Comparison of ENCODE assay signal across 10 mouse cellular contexts in the genomic region with DNA sequence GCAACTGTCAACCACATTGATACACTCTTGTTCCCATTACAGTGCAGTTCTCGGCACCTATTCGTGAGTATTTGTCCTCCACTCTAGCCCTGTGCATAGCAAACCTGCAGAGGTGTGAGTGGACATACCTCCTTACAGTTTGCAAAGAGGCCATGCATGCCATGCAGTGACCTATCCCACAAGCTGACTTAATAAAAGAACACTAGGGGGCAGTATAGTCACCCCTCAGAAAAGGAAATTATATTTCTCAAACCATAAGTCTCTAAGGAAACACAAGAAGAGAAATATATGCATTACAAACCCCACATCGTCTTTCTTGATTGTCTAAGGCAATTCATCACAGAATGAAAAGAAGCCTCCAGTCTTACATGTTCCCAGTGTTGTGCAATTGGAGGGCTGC. TPM values are rescaled to one million over a fixed set of nuclear protein-coding genes. Genes with fewer than 3 reads are reported as not detected.
DNase-seq lines count a peak whose midpoint lies in the region; ATAC-seq and TF ChIP-seq lines count a peak whose summit lies in the region.
"Had no signal": no experiment of that assay in that cellular context is flagged by ENCODE, and none has a peak within 500 bp of the region (broad histone marks: within the 10 kb centered on the region; RNA-seq: fewer than 3 reads in every experiment).

No protein-coding gene starts in this region.

- H3K9me3 ChIP-seq in midbrain, embryonic 16.5 days (replicated peaks; ENCODE audit: control insufficient read depth, low read length, poor library complexity, severe bottlenecking): no peaks in the 10 kb centered on the region

- no peak for DNase-seq in heart, adult 2 months
- DNase-seq in heart, postnatal 36 days: no peak
- peak; percentile 19 for DNase-seq in lung, postnatal 10 days
- DNase-seq in lung, postnatal 14 days: no peak
- DNase-seq in c-Kit-positive CD71-positive TER-119-positive erythroid progenitor cells, embryonic 14.5 days (ENCODE audit: low spot score): peak; percentile 24
- DNase-seq: right cerebral cortex, postnatal 25 days had no signal

- H3K79me2 ChIP-seq in heart, adult 2 months (replicated peaks; ENCODE audit: control insufficient read depth, insufficient read depth, low read length): no peaks in the 10 kb centered on the region

- H3K27me3 ChIP-seq in heart, adult 2 months (ENCODE audit: control insufficient read depth, insufficient read depth, low read length): no peaks in the 10 kb centered on the region
- no peaks in the 10 kb centered on the region for H3K27me3 ChIP-seq in small intestine, adult 2 months (ENCODE audit: control insufficient read depth, insufficient read depth, low read length)
- H3K27me3 ChIP-seq in midbrain, embryonic 16.5 days (ENCODE audit: control insufficient read depth, insufficient read depth, low read depth, low read length): no peaks in the 10 kb centered on the region

- no peak overlapping the region for H3K4me3 ChIP-seq in heart, adult 2 months
- no peak overlapping the region for H3K4me3 ChIP-seq in small intestine, adult 2 months (ENCODE audit: low read depth, low read length)
- no peak overlapping the region for H3K4me3 ChIP-seq in midbrain, embryonic 16.5 days (ENCODE audit: low read depth, low read length)

- no peak for TF ChIP-seq EP300 in heart, adult 2 months (IDR thresholded peaks at IDR 0.05; ENCODE audit: insufficient read depth, low read depth, low read length)

- no peak for ATAC-seq in activated CD4-positive, CD25-positive, alpha-beta regulatory T cell, adult 4 months
- ATAC-seq in midbrain, embryonic 16.5 days: no peak
- ATAC-seq: hindbrain, embryonic 16.5 days had no signal

- TF ChIP-seq CTCF in heart, adult 2 months (IDR thresholded peaks at IDR 0.05): peak; percentile 83
- TF ChIP-seq CTCF in small intestine, adult 2 months (IDR thresholded peaks at IDR 0.05; ENCODE audit: extremely low read depth, insufficient read length, insufficient replicate concordance, low read depth, low read length): peak; percentile 36; the same call in 1 of the 2 replicates

- peaks cover 5% of the 10 kb centered on the region for H3K4me1 ChIP-seq in heart, adult 2 months (ENCODE audit: control insufficient read depth, insufficient read depth, low read length)
- H3K4me1 ChIP-seq in small intestine, adult 2 months (ENCODE audit: control insufficient read depth, insufficient read depth, insufficient read length, low read length): peaks cover 12% of the 10 kb centered on the region; the same call in 1 of the 2 replicates
- no peaks in the 10 kb centered on the region for H3K4me1 ChIP-seq in midbrain, embryonic 16.5 days (ENCODE audit: control insufficient read depth, insufficient read depth, low read length)

- no peak for TF ChIP-seq POLR2A in heart, adult 2 months (IDR thresholded peaks at IDR 0.05; ENCODE audit: insufficient read depth, low read depth, low read length)
- no peak for TF ChIP-seq POLR2A in small intestine, adult 2 months (IDR thresholded peaks at IDR 0.05; ENCODE audit: low read depth, low read length)

- intact Hi-C loops in heart, adult 2 months (cut with DNase I): loop anchor here (1.0 to 5.0 kb wide), 2 partner anchors 118 to 180 kb away; no protein-coding TSS in a partner anchor
- intact Hi-C loops in heart, postnatal 36 days (cut with DNase I): loop anchor here (2.0 kb wide), 2 partner anchors 115 to 179 kb away; no protein-coding TSS in a partner anchor

- no peak overlapping the region for H3K9ac ChIP-seq in heart, adult 2 months (ENCODE audit: low read depth, low read length)
- H3K9ac ChIP-seq in midbrain, embryonic 16.5 days (ENCODE audit: low read depth, low read length): no peak overlapping the region

- H3K27ac ChIP-seq in heart, adult 2 months: no peak overlapping the region
- H3K27ac ChIP-seq in small intestine, adult 2 months (ENCODE audit: insufficient read depth, low read depth, low read length): no peak overlapping the region
- H3K27ac ChIP-seq in midbrain, embryonic 16.5 days (ENCODE audit: low read length): no peak overlapping the region

- no peak overlapping the region for H3K4me2 ChIP-seq in midbrain, embryonic 16.5 days (ENCODE audit: low read length)

- 32% methylated on average over 3 of the region's 3 CpGs for WGBS in heart, adult 2 months
- WGBS in small intestine, adult 2 months: 26% methylated on average over 3 of the region's 3 CpGs
- 48% methylated on average over 3 of the region's 3 CpGs for WGBS in midbrain, embryonic 16.5 days

- H3K36me3 ChIP-seq in heart, adult 2 months (ENCODE audit: control insufficient read depth, insufficient read depth, low read length): no peaks in the 10 kb centered on the region
- no peaks in the 10 kb centered on the region for H3K36me3 ChIP-seq in small intestine, adult 2 months (ENCODE audit: control insufficient read depth, insufficient read depth, low read length)
- H3K36me3 ChIP-seq in midbrain, embryonic 16.5 days (ENCODE audit: control insufficient read depth, insufficient read depth, low read length): no peaks in the 10 kb centered on the region

RNA-seq across cellular contexts. Expression of gene Btnl4, which starts 37.3 kb away (rescaled TPM):
- total RNA-seq in heart, adult 2 months (2021): not detected
- not detected in 2 replicates for polyA plus RNA-seq in heart, adult 2 months (2012; rRNA removed)
- not detected for total RNA-seq in heart, postnatal 36 days (2021)
- 19.3 and 61.4 TPM in 2 replicates for polyA plus RNA-seq in small intestine, adult 2 months (2012; rRNA removed)
- polyA plus RNA-seq in activated CD4-positive, CD25-positive, alpha-beta regulatory T cell, adult 4 months (2017; shearing (Covaris generic)): not detected
- polyA plus RNA-seq in midbrain, embryonic 16.5 days (2015; fragmentation: Nextera tagmentation; extraction: Ambion mirVana): not detected in 2 replicates
- polyA plus RNA-seq: hindbrain, embryonic 16.5 days had no signal

RNA-seq across cellular contexts. Expression of gene BC051142, which starts 41.2 kb away (rescaled TPM):
- total RNA-seq in heart, adult 2 months (2021): not detected
- polyA plus RNA-seq in heart, adult 2 months (2012; rRNA removed): 0.94 and 1.1 TPM in 2 replicates
- total RNA-seq in heart, postnatal 36 days (2021): not detected
- not detected in 2 replicates for polyA plus RNA-seq in small intestine, adult 2 months (2012; rRNA removed)
- polyA plus RNA-seq in activated CD4-positive, CD25-positive, alpha-beta regulatory T cell, adult 4 months (2017; shearing (Covaris generic)): 1 to 10 TPM in 1 of 2 experiments, not detected in 1; 2.3 TPM
- polyA plus RNA-seq in midbrain, embryonic 16.5 days (2015; fragmentation: Nextera tagmentation; extraction: Ambion mirVana): 6.1 and 6.7 TPM in 2 replicates

Comparison
In these comparisons a context has a peak if more than half of its experiments do, and no peak if none do; other contexts are left out.
1. DNase-seq: peak in lung, postnatal 10 days (single experiment) and c-Kit-positive CD71-positive TER-119-positive erythroid progenitor cells, embryonic 14.5 days (single experiment); none in heart, adult 2 months (0 of 2), heart, postnatal 36 days (0 of 2) and lung, postnatal 14 days (single experiment).
2. RNA of gene Btnl4, which starts 37.3 kb away (polyA plus RNA-seq): 19.3 to 61.4 TPM in small intestine, adult 2 months; not detected in heart, adult 2 months, not detected in activated CD4-positive, CD25-positive, alpha-beta regulatory T cell, adult 4 months and not detected in midbrain, embryonic 16.5 days; every median in the first group is over 10 times any median in the second.